Mouse (Mus musculus) liver, postnatal 0 days (tissue): ENCODE results near the gene Foxi3.

Experiments
- CTCF ChIP-seq: sonication (generic); IDR thresholded peaks from 2 replicates; pipeline ENCODE4 v1.5.1; 2016; ENCODE audit warnings: antibody characterized with exemption, low read depth
- EP300 ChIP-seq: IDR thresholded peaks from 2 replicates; pipeline ENCODE4 v1.6.1; 2016; ENCODE audit warnings: antibody characterized with exemption, low read depth, mild to moderate bottlenecking

GRCm38 (mm10) chr6:70931801-70932200 lies 24.5 kb upstream of the Foxi3 start:
- TF ChIP-seq CTCF (no peak), EP300 (no peak)
